Mouse (Mus musculus) gastrocnemius, adult 2 months (tissue): ENCODE data around the gene Gm21969. TPM values are rescaled to one million over a fixed set of nuclear protein-coding genes. Genes with fewer than 3 reads are reported as not detected.
A peak's percentile ranks its signal among the peaks of the same experiment; 100 is the strongest.

Source experiments
- DNase-seq: peaks from one replicate; pipeline ENCODE4 v3.0.0; 2022
- H3K27ac ChIP-seq: fragments of 200-600 bp; 2 replicates; pipeline ENCODE4 v1.8.1; 2022; ENCODE audit warnings: mild to moderate bottlenecking
- H3K4me3 ChIP-seq: fragments of 200-600 bp; 2 replicates; pipeline ENCODE4 v1.8.1; 2022; ENCODE audit warnings: mild to moderate bottlenecking, moderate library complexity
- CTCF ChIP-seq: fragments of 200-600 bp; IDR thresholded peaks from 2 replicates; pipeline ENCODE4 v1.8.1; 2022; ENCODE audit warnings: antibody characterized with exemption, mild to moderate bottlenecking, moderate library complexity
- intact Hi-C: fragments of 180-260 bp; cut with DNase I; formaldehyde crosslinking; loops from one replicate; pipeline ENCODE4 v1.15.1; 2025
- total RNA-seq, 2 experiments: library from RNA; stranded (reverse); gene quantifications; 2 replicates each; pipeline ENCODE4 v1.2.3; 2021

Gm21969 gene
- total RNA-seq, 2 experiments from 2014 or later = not detected

GRCm38 (mm10) chr4:139631141-139631540 is 28.2 kb downstream of the Gm21969 start:
- no peak for DNase-seq
- no peak for TF ChIP-seq CTCF
- intact Hi-C loops = no loop called here
- H3K4me3 ChIP-seq = no peak overlapping the region
- no peak overlapping the region for H3K27ac ChIP-seq

GRCm38 (mm10) chr4:139631569-139632253 is 28.7 kb downstream of the Gm21969 start:
- no peak for DNase-seq
- Histone ChIP-seq H3K27ac (no peak overlapping the region), H3K4me3 (no peak overlapping the region)
- intact Hi-C loops = no loop called here
- no peak for TF ChIP-seq CTCF

GRCm38 (mm10) chr4:139632254-139632580 is 29.2 kb downstream of the Gm21969 start:
- Histone ChIP-seq H3K4me3 (no peak overlapping the region), H3K27ac (no peak overlapping the region)
- intact Hi-C loops = no loop called here
- no peak for TF ChIP-seq CTCF
- DNase-seq = no peak

DNA sequence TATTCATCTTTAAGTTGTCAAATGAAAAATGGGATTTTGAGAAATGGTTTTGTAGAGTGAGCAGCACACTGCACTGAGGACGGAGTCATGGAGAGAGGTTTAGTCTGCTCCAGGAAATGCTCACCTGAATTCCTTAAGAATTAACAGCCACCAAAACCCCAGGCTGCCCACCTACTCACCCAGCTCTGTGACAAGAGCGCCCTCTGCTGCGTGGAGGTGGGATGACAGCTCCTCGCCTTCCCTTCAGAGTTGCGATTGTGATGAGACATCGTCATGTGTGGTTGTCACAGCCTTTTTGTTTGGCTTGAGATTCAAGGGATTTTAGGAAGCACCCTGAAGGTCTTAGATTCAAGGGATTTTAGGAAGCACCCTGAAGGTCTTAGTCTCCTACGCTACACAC is 33.4 kb downstream of the Gm21969 start:
- peak; percentile 73 for DNase-seq
- Histone ChIP-seq H3K4me3 (no peak overlapping the region), H3K27ac (no peak overlapping the region)
- TF ChIP-seq CTCF = peak; percentile 98
- intact Hi-C loops = loop anchor here (1.0 to 2.0 kb wide), 2 partner anchors 26 to 166 kb away; no protein-coding TSS in a partner anchor

- no peak for DNase-seq
- Histone ChIP-seq H3K4me3 (no peak overlapping the region), H3K27ac (no peak overlapping the region)
- no peak for TF ChIP-seq CTCF
- intact Hi-C loops = loop anchor here (2.0 kb wide), 1 partner anchor 27 kb away; no protein-coding TSS in a partner anchor
Observed at GRCm38 (mm10) chr4:139637847-139638246, 34.9 kb downstream of the Gm21969 start.

DNA sequence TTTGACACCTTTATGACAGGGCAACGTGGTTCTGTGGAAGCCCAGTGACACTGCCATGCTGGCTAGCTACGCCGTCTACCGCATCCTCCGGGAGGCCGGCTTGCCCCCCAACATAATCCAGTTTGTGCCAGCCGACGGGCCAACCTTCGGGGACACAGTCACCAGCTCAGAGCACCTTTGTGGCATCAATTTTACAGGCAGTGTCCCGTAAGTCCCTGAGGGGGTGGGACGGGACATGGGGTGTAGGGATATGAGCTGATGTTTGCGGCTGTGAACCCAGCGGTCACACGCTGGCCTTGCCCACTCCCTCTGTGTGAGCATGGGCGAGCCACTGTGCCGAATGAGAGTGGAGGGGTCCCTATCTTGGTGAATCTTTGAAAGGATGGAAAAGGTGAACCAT is 35.4 kb downstream of the Gm21969 start:
- Histone ChIP-seq H3K4me3 (no peak overlapping the region), H3K27ac (no peak overlapping the region)
- no peak for TF ChIP-seq CTCF
- intact Hi-C loops = no loop called here
- no peak for DNase-seq

DNA sequence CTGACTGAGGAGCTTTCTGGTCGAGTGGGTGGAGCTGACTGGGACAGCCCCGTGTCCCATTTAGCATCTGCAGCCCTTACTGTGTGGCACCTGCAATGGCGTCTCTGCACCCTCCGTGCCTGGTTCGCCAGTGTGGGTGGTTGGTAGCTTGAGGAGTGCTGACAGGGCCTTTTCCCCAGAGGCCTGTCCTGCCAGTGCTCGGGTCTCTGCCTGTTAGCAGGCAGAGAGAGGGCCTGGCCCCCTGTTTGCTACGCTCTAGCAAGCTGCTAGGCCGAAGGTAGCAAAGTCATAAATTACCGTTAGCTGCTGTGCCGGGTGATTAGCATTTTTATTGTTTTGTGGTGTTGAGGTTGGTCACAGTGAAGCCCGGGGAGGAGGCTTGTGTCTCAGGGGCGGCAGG is 36.8 kb downstream of the Gm21969 start:
- TF ChIP-seq CTCF = no peak
- intact Hi-C loops = no loop called here
- no peak overlapping the region for H3K27ac ChIP-seq
- no peak overlapping the region for H3K4me3 ChIP-seq
- DNase-seq = no peak

DNA sequence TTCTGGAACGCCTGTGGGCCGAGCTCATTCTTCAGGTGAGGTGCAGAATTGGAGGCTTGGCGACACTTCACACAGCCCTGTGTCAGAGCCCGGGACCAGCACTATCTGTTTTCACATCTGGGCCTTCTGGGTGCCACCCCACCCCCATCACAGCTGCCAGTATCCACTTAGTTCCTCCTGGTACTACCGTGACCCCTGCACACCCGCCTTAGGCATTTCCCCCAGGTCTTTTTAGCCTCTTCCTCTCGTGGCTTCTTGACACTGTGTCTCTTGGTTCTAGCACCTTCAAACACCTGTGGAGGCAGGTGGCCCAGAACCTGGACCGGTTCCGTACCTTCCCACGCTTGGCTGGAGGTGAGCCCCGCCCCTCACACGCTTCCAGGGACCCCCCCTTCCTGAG is 37.3 kb downstream of the Gm21969 start:
- TF ChIP-seq CTCF = no peak
- intact Hi-C loops = no loop called here
- Histone ChIP-seq H3K4me3 (no peak overlapping the region), H3K27ac (no peak overlapping the region)
- no peak for DNase-seq

DNA sequence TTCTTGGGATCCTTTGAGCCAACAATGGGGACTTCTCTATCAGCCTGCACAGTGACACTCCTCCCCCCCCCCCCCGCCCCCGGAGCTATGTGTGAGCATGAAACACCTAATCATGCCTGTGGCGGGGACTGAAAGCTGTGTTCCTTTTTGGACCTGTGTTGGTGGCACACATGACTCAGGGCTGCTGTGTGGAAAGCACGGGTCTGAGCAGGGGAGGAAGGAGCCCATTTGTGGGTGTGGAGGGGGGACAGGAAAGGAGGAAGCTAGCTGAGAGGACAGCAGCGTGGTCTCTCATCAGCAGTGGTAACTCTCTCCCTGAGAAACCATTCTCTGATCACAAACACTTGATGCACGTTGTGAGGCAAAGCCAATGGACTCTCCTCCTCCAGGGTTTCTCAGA is 37.8 kb downstream of the Gm21969 start:
- intact Hi-C loops = no loop called here
- Histone ChIP-seq H3K27ac (no peak overlapping the region), H3K4me3 (no peak overlapping the region)
- no peak for TF ChIP-seq CTCF
- no peak for DNase-seq

DNA sequence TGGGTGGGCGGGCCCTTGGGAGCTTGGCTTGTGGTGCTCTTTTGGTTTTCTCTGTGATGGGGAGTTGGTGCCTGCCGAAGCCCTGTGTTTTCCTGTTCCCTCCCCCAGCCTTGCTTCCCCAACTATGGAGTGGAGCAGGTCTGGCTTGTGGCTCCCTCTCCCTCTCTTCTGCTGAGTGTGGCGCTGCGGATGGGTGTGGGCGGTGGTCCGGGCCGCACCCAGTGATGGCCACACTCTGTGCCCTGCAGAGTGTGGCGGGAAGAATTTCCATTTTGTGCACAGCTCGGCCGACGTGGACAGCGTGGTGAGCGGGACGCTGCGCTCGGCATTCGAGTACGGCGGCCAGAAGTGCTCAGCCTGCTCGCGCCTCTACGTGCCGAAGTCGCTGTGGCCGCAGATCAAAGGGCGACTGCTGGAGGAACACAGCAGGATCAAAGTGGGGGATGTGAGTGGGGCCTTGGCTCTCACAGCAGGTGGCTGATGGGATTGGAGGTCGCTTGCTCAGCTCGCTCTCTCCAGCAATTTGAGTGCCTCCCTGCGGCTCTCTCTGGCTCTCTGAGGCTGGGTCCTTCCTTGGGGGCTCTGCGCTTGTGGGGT is 38.9 kb downstream of the Gm21969 start:
- Histone ChIP-seq H3K27ac (no peak overlapping the region), H3K4me3 (no peak overlapping the region)
- no peak for TF ChIP-seq CTCF
- intact Hi-C loops = no loop called here
- no peak for DNase-seq

- Histone ChIP-seq H3K4me3 (no peak overlapping the region), H3K27ac (no peak overlapping the region)
- intact Hi-C loops = loop anchor here (1.0 kb wide), 2 partner anchors 26 to 214 kb away; no protein-coding TSS in a partner anchor
- peak; percentile 94 for TF ChIP-seq CTCF
- peak; percentile 80 for DNase-seq
Observed at GRCm38 (mm10) chr4:139643972-139644371, 41.0 kb downstream of the Gm21969 start.

GRCm38 (mm10) chr4:139646916-139647315 is 43.9 kb downstream of the Gm21969 start:
- DNase-seq = no peak
- Histone ChIP-seq H3K4me3 (no peak overlapping the region), H3K27ac (no peak overlapping the region)
- peak; percentile 28; the same call in 1 of the 2 replicates for TF ChIP-seq CTCF
- intact Hi-C loops = no loop called here

GRCm38 (mm10) chr4:139650086-139650743 is 47.2 kb downstream of the Gm21969 start:
- TF ChIP-seq CTCF = no peak
- no peak overlapping the region for H3K4me3 ChIP-seq
- intact Hi-C loops = no loop called here

More at GRCm38 (mm10) chr4:139650086-139650743, 47.2 kb downstream of the Gm21969 start:
- no peak overlapping the region for H3K27ac ChIP-seq
- DNase-seq = no peak
